Mouse (Mus musculus) frontal cortex, postnatal 14 days (tissue): ENCODE measurements around the gene Usb1.

Experiments
- DNase-seq, 2 experiments: peaks; one replicate each; pipeline ENCODE4 v3.0.0; 2022; ENCODE audit warnings: low spot score in 2 of 2

Usb1 gene

GRCm38 (mm10) chr8:95331720-95332436, at the start of gene Usb1, which contains the start of gene Zfp319:
Usb1 (plus strand) TSS chr8:95332284.
Zfp319 (minus strand) TSS chr8:95331950.
- peak; percentile 89 to 90 for DNase-seq

DNA sequence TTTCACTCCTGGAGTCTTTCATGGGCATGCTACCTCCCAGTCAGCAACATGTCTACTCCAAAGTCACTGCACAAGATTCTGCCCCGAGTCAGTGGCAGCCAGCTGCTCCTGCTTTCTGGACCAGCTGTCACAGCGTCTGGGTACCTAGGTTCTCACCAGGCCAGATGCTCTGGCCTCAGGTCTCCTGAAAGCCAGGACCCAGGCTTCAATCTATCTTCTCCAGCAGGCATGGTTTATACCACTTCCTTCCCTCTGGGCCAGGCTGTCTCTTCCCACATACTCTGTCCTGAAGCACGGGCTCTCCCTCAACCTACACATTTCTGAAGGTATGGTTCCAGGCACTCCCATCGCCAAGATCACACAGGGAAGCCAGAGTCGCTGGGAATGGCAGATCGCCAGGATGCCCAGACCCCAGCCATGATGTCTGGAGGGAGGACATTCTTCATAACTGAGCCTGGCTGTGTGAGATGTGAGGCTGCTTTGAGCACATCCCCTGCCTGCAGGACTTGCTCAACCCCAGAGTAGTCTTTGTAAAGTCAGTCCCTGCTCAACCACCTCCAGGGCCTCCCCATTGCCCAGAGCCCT, 42.9 kb upstream of the Usb1 start:
- no peak for DNase-seq

GRCm38 (mm10) chr8:95293172-95293571, 38.9 kb upstream of the Usb1 start:
- DNase-seq: no peak

DNA sequence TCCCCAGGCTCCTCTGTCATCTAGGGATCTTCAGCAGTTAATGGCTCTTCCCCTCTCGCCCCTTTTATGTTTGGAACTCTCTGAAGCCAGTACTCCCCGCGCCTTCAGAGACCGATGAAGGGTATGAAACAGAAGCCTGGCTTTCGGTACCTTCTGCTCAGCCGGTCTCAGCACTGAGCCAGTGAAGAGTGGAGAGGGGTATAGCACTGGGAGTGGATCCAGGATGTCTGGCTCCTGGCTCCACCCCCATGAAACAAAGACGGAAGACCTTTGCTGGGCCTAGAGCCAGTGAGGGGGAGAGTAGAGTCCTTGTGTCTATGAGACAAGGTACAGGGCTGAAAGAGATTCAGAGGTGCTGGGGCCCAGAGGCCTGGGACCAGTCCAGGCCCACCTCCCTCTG, 38.2 kb upstream of the Usb1 start:
- DNase-seq: no peak

DNA sequence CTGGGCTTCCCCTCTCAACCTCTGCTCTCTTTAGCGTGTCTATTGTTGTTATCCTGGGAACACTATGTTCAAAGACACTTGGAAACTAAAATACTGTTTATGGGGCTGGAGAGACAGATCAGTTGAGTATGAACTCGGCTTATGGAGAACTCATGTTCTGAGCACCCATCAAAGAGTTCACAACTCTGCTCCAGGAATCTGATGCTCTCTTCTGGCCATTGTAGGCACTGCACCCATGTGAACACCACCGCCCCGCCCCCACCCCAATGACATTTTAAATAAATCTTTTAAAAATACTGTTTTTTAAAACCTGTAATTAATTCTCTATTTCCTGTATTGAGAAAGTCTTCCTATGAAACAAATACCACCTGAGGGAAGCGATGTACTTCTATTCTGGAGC, 29.7 kb upstream of the Usb1 start:
- no peak for DNase-seq

GRCm38 (mm10) chr8:95305526-95305925, 26.6 kb upstream of the Usb1 start:
- DNase-seq: no peak

DNA sequence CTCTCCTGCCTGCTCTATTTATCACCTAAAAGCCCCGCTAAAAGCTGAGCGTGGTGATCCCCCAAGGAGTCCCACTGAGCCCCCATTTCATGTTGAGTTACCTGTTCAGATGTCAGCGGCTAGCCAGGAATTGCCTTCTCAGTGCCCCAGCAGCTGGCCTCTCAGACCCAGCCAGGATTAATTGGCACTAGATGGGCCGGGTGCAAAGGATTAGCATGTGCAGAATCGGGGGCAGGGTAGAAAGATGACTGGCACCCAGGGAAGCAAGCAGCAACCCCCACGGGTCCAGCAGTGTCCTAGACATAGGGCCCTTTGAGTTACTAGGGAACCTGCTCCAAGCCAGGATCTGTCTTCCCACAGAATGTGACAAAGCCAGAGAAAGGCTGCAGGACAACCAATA, 25.7 kb upstream of the Usb1 start, which contains the start of gene Cngb1:
Gene Cngb1, minus strand, starts transcription at position 155 of the 400 bp plus-strand sequence.
- no peak for DNase-seq

DNA sequence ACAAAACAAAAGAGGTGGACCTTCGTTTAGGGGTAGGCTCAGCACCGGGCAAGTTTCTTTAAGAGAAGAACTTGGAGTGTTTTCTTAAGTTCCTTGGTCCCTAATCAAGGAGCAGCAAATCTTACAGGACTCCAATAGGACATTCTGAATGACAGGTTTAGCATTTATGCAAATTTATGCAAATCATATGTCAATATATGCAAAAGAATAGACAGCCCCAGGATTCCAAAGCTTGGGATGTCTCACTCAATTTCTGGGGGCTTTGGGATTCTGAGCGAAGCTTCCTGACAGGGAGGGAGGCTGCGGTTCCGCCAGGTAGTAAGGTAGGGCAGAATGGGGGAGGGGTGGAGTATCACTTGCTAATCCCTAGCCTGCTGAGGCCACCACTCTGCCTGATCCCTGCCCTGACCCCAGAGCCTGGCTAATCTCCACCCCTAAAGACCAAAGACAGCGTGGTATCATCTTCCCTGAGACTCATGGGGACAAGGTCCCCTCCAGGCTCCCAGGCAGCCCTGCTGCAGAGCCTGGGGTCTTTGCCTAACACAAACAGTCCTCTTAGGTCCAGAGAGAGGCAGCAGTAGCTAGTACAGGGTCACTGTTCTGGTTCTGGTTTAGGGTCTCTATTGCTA, 21.6 kb upstream of the Usb1 start, which contains the start of gene Tepp:
Gene Tepp, plus strand, starts transcription at position 225 of the 629 bp plus-strand sequence.
- no peak for DNase-seq

DNA sequence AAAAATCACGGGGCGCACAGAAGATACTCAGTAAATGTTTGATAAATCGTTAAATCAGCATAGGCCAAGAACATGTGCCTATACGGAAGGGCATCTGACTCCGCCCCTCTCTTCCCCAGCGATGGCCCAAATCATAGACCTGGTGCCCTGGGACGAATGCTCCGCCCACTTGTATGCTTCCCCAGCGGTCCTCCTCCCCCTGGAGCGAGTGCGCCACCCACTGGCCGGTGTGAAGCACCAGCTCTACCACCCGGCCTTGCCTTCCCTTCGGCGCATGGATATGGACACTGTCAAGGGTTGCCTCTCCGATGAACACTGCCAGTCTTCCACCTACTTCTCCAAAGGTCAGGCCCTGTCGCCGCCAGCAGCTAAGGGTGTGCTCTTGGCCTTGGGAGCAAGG, 19.2 kb upstream of the Usb1 start:
- DNase-seq: no peak

GRCm38 (mm10) chr8:95313857-95314256, 18.2 kb upstream of the Usb1 start:
- DNase-seq: no peak

- no peak for DNase-seq
These were observed 17.4 kb upstream of the Usb1 start for GRCm38 (mm10) chr8:95314707-95315106.

- no peak for DNase-seq
These were observed 16.7 kb upstream of the Usb1 start for GRCm38 (mm10) chr8:95315350-95315749.

GRCm38 (mm10) chr8:95320224-95321139, 11.6 kb upstream of the Usb1 start:
- DNase-seq: peak in 1 of 2 experiments; percentile 35

GRCm38 (mm10) chr8:95323201-95323600, 8.9 kb upstream of the Usb1 start:
- no peak for DNase-seq

DNA sequence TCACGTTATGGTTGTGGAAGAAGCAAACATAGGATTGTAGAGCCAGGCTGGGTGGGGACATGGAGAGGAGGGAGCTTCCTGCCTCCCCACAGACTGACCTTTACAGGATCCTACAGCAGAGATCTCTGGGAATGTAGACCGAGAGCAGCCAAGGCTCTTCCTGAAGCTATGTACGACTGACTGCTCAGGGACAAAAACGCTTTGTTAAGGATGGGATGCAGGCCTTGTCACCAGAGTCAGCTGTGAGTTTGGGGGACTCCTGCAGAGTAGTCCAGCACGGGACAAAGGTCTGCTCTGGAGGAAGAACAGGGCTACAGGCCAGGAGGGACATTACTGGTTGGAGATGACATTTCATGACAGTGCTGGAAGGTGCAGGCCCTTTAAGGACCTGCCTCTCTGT, 7.4 kb upstream of the Usb1 start:
- DNase-seq: no peak

GRCm38 (mm10) chr8:95326822-95327221, 5.3 kb upstream of the Usb1 start:
- DNase-seq: no peak

GRCm38 (mm10) chr8:95327866-95328465, 4.1 kb upstream of the Usb1 start:
- DNase-seq: no peak

DNA sequence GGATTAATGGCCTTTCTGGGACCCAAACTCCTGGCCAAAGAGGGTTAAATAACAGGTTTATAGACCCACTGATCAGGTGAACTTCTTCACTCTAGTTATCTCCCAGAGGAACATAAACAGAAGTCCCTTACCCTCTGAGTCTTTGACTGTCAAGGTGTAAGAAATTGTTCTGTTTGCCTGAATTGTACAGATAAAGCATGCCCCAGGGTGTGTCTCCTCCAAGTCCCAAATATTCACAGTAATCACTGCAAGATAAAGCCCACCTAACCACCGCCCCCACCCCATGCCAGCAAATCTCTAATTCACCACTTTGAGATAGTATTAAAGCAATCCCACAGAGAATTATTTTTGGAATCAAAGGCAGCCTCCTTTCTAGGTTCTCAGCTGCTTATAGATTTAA, 1.7 kb upstream of the Usb1 start:
- DNase-seq: no peak

DNA sequence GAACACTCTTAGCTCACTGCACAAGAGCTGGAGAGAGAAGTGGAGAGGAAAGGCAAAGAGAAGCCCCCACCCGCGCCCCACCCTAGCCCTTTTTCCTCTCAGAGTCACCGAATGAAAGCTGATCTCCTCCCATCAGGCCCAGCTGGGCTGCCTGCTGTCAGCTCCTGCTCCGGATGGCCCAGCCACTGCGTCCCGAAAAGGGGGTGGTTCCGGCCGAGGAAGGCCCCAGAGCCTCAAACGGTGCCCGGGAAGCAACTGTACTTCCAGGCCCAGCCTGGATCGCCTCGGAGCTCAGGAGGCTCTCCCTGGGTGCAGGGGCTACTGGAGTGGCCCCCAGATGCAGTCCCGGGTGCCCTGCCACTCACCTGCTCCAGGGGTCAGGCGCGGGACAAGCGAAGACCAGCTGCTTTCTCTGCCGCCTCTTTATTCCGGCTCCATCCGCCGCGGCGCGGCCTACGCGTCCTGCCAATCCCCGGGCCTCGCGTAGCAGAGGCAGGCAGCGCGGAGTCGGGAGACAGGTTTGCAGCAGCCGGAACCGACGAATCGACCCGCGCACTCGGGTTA, 846 bp upstream of the Usb1 start:
- no peak for DNase-seq

- DNase-seq: no peak
These were observed 534 bp downstream of the Usb1 start for GRCm38 (mm10) chr8:95332437-95333199.
